11 mouse cellular contexts compared by ENCODE assay signal in genomic region chr8:126614740-126615132, GRCm38 (mm10). TPM values are rescaled to one million over a fixed set of nuclear protein-coding genes. Genes with fewer than 3 reads are reported as not detected.
DNase-seq lines count a peak whose midpoint lies in the region; ATAC-seq and TF ChIP-seq lines count a peak whose summit lies in the region.
"Had no signal": no experiment of that assay in that cellular context is flagged by ENCODE, and none has a peak within 500 bp of the region (broad histone marks: within the 10 kb centered on the region; RNA-seq: fewer than 3 reads in every experiment).

No protein-coding gene starts in this region.

- H3K36me3 ChIP-seq in kidney, adult 2 months (ENCODE audit: control insufficient read depth, insufficient read depth, low read length): no peaks in the 10 kb centered on the region
- no peaks in the 10 kb centered on the region for H3K36me3 ChIP-seq in intestine, embryonic 14.5 days (ENCODE audit: control insufficient read depth, insufficient read depth, low read length)
- H3K36me3 ChIP-seq in liver, embryonic 14.5 days (replicated peaks; ENCODE audit: control insufficient read depth, insufficient read depth, low read depth): no peaks in the 10 kb centered on the region
- H3K36me3 ChIP-seq in forebrain, embryonic 16.5 days (ENCODE audit: control insufficient read depth, insufficient read depth): no peaks in the 10 kb centered on the region
- H3K36me3 ChIP-seq: G1E had no signal

- H3K27me3 ChIP-seq in kidney, adult 2 months (replicated peaks; ENCODE audit: control insufficient read depth, insufficient read depth, low read length): no peaks in the 10 kb centered on the region
- no peaks in the 10 kb centered on the region for H3K27me3 ChIP-seq in intestine, embryonic 14.5 days (replicated peaks; ENCODE audit: control insufficient read depth, insufficient read depth, low read length)
- no peaks in the 10 kb centered on the region for H3K27me3 ChIP-seq in liver, embryonic 14.5 days (ENCODE audit: control insufficient read depth, insufficient read depth, low read length)
- H3K27me3 ChIP-seq in forebrain, embryonic 16.5 days (replicated peaks; ENCODE audit: control insufficient read depth, insufficient read depth, low read length): no peaks in the 10 kb centered on the region

- H3K27ac ChIP-seq in kidney, adult 2 months (ENCODE audit: insufficient read depth, low read depth, low read length): peak overlapping the region; percentile 62
- peak overlapping the region; percentile 0; the same call in 1 of the 2 replicates for H3K27ac ChIP-seq in bone marrow, adult 2 months (ENCODE audit: control insufficient read depth, insufficient read depth, low read depth, low read length, poor library complexity)
- peak overlapping the region; percentile 52 for H3K27ac ChIP-seq in intestine, embryonic 14.5 days (ENCODE audit: low read depth)
- H3K27ac ChIP-seq in liver, embryonic 14.5 days: peak overlapping the region; percentile 46
- no peak overlapping the region for H3K27ac ChIP-seq in forebrain, embryonic 16.5 days (ENCODE audit: low read length)
- H3K27ac ChIP-seq: hindbrain, embryonic 14.5 days had no signal

- no peak for ATAC-seq in intestine, embryonic 14.5 days (replicated peaks; ENCODE audit: low FRiP score, low TSS enrichment, low read depth)
- no peak for ATAC-seq in liver, embryonic 14.5 days (ENCODE audit: insufficient read depth)
- ATAC-seq in forebrain, embryonic 16.5 days: no peak
- no peak for ATAC-seq in megakaryocyte progenitor cell, adult 5-6 weeks (replicated peaks; ENCODE audit: poor library complexity)

- no peak overlapping the region for H3K4me3 ChIP-seq in kidney, adult 2 months (ENCODE audit: insufficient read depth, low read depth, low read length)
- H3K4me3 ChIP-seq in bone marrow, adult 2 months (replicated peaks; ENCODE audit: control insufficient read depth, low read depth, low read length): no peak overlapping the region
- no peak overlapping the region for H3K4me3 ChIP-seq in intestine, embryonic 14.5 days (ENCODE audit: low read depth, low read length)
- H3K4me3 ChIP-seq in liver, embryonic 14.5 days (ENCODE audit: insufficient read depth in 1 of 2, low read depth in 2 of 2, low read length in 2 of 2): no peak overlapping the region
- no peak overlapping the region for H3K4me3 ChIP-seq in forebrain, embryonic 16.5 days (replicated peaks; ENCODE audit: low read length)

- WGBS in kidney, adult 2 months: 49% methylated on average over 5 of the region's 5 CpGs
- WGBS in bone marrow, adult 2 months: 60% methylated on average over 5 of the region's 5 CpGs
- 69% methylated on average over 5 of the region's 5 CpGs for WGBS in intestine, embryonic 14.5 days
- 56% methylated on average over 5 of the region's 5 CpGs for WGBS in liver, embryonic 14.5 days (ENCODE audit: insufficient replicate concordance)
- WGBS in forebrain, embryonic 16.5 days: 89% methylated on average over 5 of the region's 5 CpGs

- peak; percentile 65 for DNase-seq in kidney, adult 2 months
- DNase-seq in kidney, adult 11 months: no peak
- DNase-seq in intestine, embryonic 14.5 days (ENCODE audit: low spot score): no peak
- DNase-seq in liver, embryonic 14.5 days (ENCODE audit: low read depth in 3 of 3, low spot score in 3 of 3): no peak
- no peak for DNase-seq in right cerebral cortex, postnatal 4 days
- DNase-seq: right cerebral cortex, postnatal 25 days had no signal

- no peak overlapping the region for H3K9ac ChIP-seq in intestine, embryonic 14.5 days (ENCODE audit: low read length)
- no peak overlapping the region for H3K9ac ChIP-seq in liver, embryonic 14.5 days (replicated peaks)
- H3K9ac ChIP-seq in forebrain, embryonic 16.5 days (replicated peaks; ENCODE audit: low read depth, low read length): no peak overlapping the region
- H3K9ac ChIP-seq: hindbrain, embryonic 14.5 days had no signal

- no peaks in the 10 kb centered on the region for H3K9me3 ChIP-seq in intestine, embryonic 14.5 days (ENCODE audit: control insufficient read depth, low read length)
- H3K9me3 ChIP-seq in liver, embryonic 14.5 days (ENCODE audit: control insufficient read depth, low read length): no peaks in the 10 kb centered on the region
- H3K9me3 ChIP-seq in forebrain, embryonic 16.5 days (ENCODE audit: control insufficient read depth, low read length): no peaks in the 10 kb centered on the region
- H3K9me3 ChIP-seq: G1E had no signal

- TF ChIP-seq EP300 in liver, embryonic 14.5 days (IDR thresholded peaks at IDR 0.05; ENCODE audit: low read depth): no peak

- no peak overlapping the region for H3K4me2 ChIP-seq in intestine, embryonic 14.5 days (ENCODE audit: low read length)
- H3K4me2 ChIP-seq in liver, embryonic 14.5 days (ENCODE audit: low read depth): no peak overlapping the region
- H3K4me2 ChIP-seq in forebrain, embryonic 16.5 days (ENCODE audit: low read length): no peak overlapping the region
- H3K4me2 ChIP-seq: hindbrain, embryonic 14.5 days had no signal

- H3K4me1 ChIP-seq in kidney, adult 2 months (ENCODE audit: control insufficient read depth, insufficient read depth, low read length): peaks cover 45% of the 10 kb centered on the region
- H3K4me1 ChIP-seq in bone marrow, adult 2 months (ENCODE audit: control insufficient read depth, insufficient read depth, low read length): peaks cover 11% of the 10 kb centered on the region
- 0 out of 2 replicates have a peak, but pooled peaks cover 6% of the 10 kb centered on the region for H3K4me1 ChIP-seq in intestine, embryonic 14.5 days (replicated peaks; ENCODE audit: control insufficient read depth, insufficient read depth, low read length)
- peaks cover 0 to 37% of the 10 kb centered on the region in 2 experiments for H3K4me1 ChIP-seq in liver, embryonic 14.5 days (replicated peaks; ENCODE audit: control insufficient read depth in 2 of 2, insufficient read depth in 2 of 2, low read length in 1 of 2)
- no peaks in the 10 kb centered on the region for H3K4me1 ChIP-seq in forebrain, embryonic 16.5 days (replicated peaks; ENCODE audit: control insufficient read depth, insufficient read depth, low read length)

- no peak for TF ChIP-seq POLR2A in kidney, adult 2 months (IDR thresholded peaks at IDR 0.05; ENCODE audit: low read depth, low read length)
- TF ChIP-seq POLR2A in bone marrow, adult 2 months (IDR thresholded peaks at IDR 0.05; ENCODE audit: borderline replicate concordance, control insufficient read depth, low read depth, low read length): no peak

- no peak for TF ChIP-seq CTCF in kidney, adult 2 months (conservative IDR thresholded peaks at IDR 0.05; ENCODE audit: insufficient read depth, insufficient read length, low read depth, low read length)
- TF ChIP-seq CTCF in bone marrow, adult 2 months (IDR thresholded peaks at IDR 0.05; ENCODE audit: control insufficient read depth, insufficient read depth, low read length): no peak
- no peak for TF ChIP-seq CTCF in liver, embryonic 14.5 days (IDR thresholded peaks at IDR 0.05; ENCODE audit: low read depth)

RNA-seq across cellular contexts. Expression of gene Irf2bp2, which starts 20.9 kb away (rescaled TPM):
- 40.6 and 46.6 TPM in 2 replicates for polyA plus RNA-seq in kidney, adult 2 months (2012; rRNA removed)
- polyA plus RNA-seq in bone marrow, adult 2 months (2011; ENCODE audit: insufficient read depth, insufficient read length, low replicate concordance, missing spikeins): 21.3 and 35.8 TPM in 2 replicates
- polyA plus RNA-seq in intestine, embryonic 14.5 days (2014; fragmentation: Nextera tagmentation; extraction: Ambion mirVana): 11.3 and 11.5 TPM in 2 replicates
- polyA plus RNA-seq in liver, embryonic 14.5 days (2012; rRNA removed): 10.9 and 11.5 TPM in 2 replicates
- polyA plus RNA-seq in liver, embryonic 14.5 days (2014; fragmentation: Nextera tagmentation; extraction: Ambion mirVana): 2.8 and 3.2 TPM in 2 replicates
- 10.1 and 10.7 TPM in 2 replicates for polyA plus RNA-seq in forebrain, embryonic 16.5 days (2015; fragmentation: Nextera tagmentation; extraction: Ambion mirVana)
- total RNA-seq in megakaryocyte progenitor cell, adult 5-6 weeks (2015): 109 and 114 TPM in 2 replicates
- 95.7 and 110 TPM in 2 replicates for total RNA-seq in megakaryocyte progenitor cell, adult 5-6 weeks (2017)
